ENCODE assay signal across 18 mouse cellular contexts in genomic region chr10:41760866-41761265, GRCm38 (mm10).
"Had no signal": no experiment of that assay in that cellular context is flagged by ENCODE, and none has a peak within 500 bp of the region (broad histone marks: within the 10 kb centered on the region; RNA-seq: fewer than 3 reads in every experiment).

No protein-coding gene starts in this region.

- H3K4me1 ChIP-seq: neural tube, embryonic 13.5 days; stomach, embryonic 15.5 days had no signal

- H3K9me3 ChIP-seq: kidney, embryonic 15.5 days; liver, embryonic 13.5 days; neural tube, embryonic 13.5 days; stomach, embryonic 15.5 days had no signal

- H3K4me3 ChIP-seq: kidney, embryonic 15.5 days; left cerebral cortex, adult 2 months; liver, embryonic 13.5 days; myocyte; neural tube, embryonic 13.5 days; stomach, embryonic 15.5 days had no signal

- ATAC-seq: midbrain, embryonic 16.5 days had no signal

- DNase-seq: kidney, postnatal 10 days; kidney, postnatal 36 days; layer of hippocampus, postnatal 36 days; liver, embryonic 13.5 days; lung, adult 2 months; lung, postnatal 14 days; lung, postnatal 4 days; retina, postnatal 1 day; right cerebral cortex, postnatal 25 days; spleen, adult 18-20 months; thymus, postnatal 4 days had no signal

- H3K9ac ChIP-seq: kidney, embryonic 15.5 days; liver, embryonic 13.5 days; neural tube, embryonic 13.5 days; stomach, embryonic 15.5 days had no signal

- H3K27me3 ChIP-seq: kidney, embryonic 15.5 days; liver, embryonic 13.5 days; neural tube, embryonic 13.5 days; stomach, embryonic 15.5 days had no signal

- H3K27ac ChIP-seq: kidney, embryonic 15.5 days; left cerebral cortex, adult 2 months; liver, embryonic 13.5 days; neural tube, embryonic 13.5 days; stomach, embryonic 15.5 days had no signal

- H3K36me3 ChIP-seq: kidney, embryonic 15.5 days; liver, embryonic 13.5 days; neural tube, embryonic 13.5 days; stomach, embryonic 15.5 days had no signal

- H3K4me2 ChIP-seq: kidney, embryonic 15.5 days; liver, embryonic 13.5 days; midbrain, embryonic 11.5 days; neural tube, embryonic 13.5 days; stomach, embryonic 15.5 days had no signal
